Mouse (Mus musculus): ENCODE results near the gene Isl2.

- TF ChIP-seq POLR2A (IDR thresholded peaks at IDR 0.05; ENCODE audit: insufficient read length, low read depth), result no peak
- no peak for TF ChIP-seq POLR2AphosphoS2 (IDR thresholded peaks at IDR 0.05; ENCODE audit: insufficient read length, low read depth)
Observed at GRCm38 (mm10) chr9:55546176-55547010, 7.9 kb downstream of the Isl2 start.

Data from myocyte (in vitro differentiated cells).